Mouse (Mus musculus) forebrain, embryonic 11.5 days (tissue): ENCODE results near the gene Trp53rka. TPM values are rescaled to one million over a fixed set of nuclear protein-coding genes. Genes with fewer than 3 reads are reported as not detected.

Source experiments
- ATAC-seq: fragments of 200-750 bp; cut with Nextera tagmentation; replicated peaks from 2 replicates; pipeline ENCODE4 v1.8.0; 2017; ENCODE audit warnings: moderate TSS enrichment; ENCODE audit not compliant: low FRiP score
- DNase-seq: peaks from one replicate; pipeline ENCODE4 v3.0.0-alpha.2; 2017; ENCODE audit warnings: low spot score
- H3K27ac ChIP-seq: fragments of 300-500 bp; sonication (generic); 2 replicates; pipeline ENCODE4 v1.5.1; 2014; ENCODE audit warnings: low read depth, low read length
- H3K27me3 ChIP-seq: fragments of 300-500 bp; sonication (generic); 2 replicates; pipeline ENCODE4 v1.6.1; 2014; ENCODE audit warnings: mild to moderate bottlenecking, low read length, mixed read lengths; ENCODE audit not compliant: control insufficient read depth, insufficient read depth
- H3K36me3 ChIP-seq: fragments of 300-500 bp; sonication (generic); 2 replicates; pipeline ENCODE4 v1.6.1; 2014; ENCODE audit warnings: mild to moderate bottlenecking, low read length, moderate library complexity, mixed read lengths; ENCODE audit not compliant: control insufficient read depth, insufficient read depth
- H3K4me1 ChIP-seq: fragments of 300-500 bp; sonication (generic); replicated peaks from 2 replicates; pipeline ENCODE4 v1.6.1; 2014; ENCODE audit warnings: low read length, mixed read lengths; ENCODE audit not compliant: control insufficient read depth, insufficient read depth
- H3K4me2 ChIP-seq: fragments of 300-500 bp; sonication (generic); 2 replicates; pipeline ENCODE4 v1.6.1; 2014; ENCODE audit warnings: low read depth, mild to moderate bottlenecking, low read length, moderate library complexity, mixed read lengths; ENCODE audit not compliant: severe bottlenecking
- H3K4me3 ChIP-seq: fragments of 300-500 bp; sonication (generic); 2 replicates; pipeline ENCODE4 v1.5.1; 2014; ENCODE audit warnings: low read depth, low read length
- H3K9ac ChIP-seq: fragments of 300-500 bp; sonication (generic); 2 replicates; pipeline ENCODE4 v1.6.1; 2014; ENCODE audit warnings: low read length
- H3K9me3 ChIP-seq: fragments of 300-500 bp; sonication (generic); 2 replicates; pipeline ENCODE4 v1.6.1; 2016; ENCODE audit warnings: low read length, mixed read lengths; ENCODE audit not compliant: control insufficient read depth
- WGBS: fragments of 180-500 bp; shearing (Covaris S2); extraction: QIAGEN DNeasy Blood & Tissue Kit; methylation state at CpG from one replicate; pipeline ENCODE4 v1.1.7; 2014; 5-methylcytosine and 5-hydroxymethylcytosine counted together
- polyA plus RNA-seq: library from polyadenylated mRNA; unstranded; fragments of >200 nt; fragmentation: Nextera tagmentation; extraction: Ambion mirVana; gene quantifications from 2 replicates; pipeline ENCODE4 v1.2.1, GENCODE M21; 2014

Trp53rka gene
- polyA plus RNA-seq, 1 experiment from 2014 or later, result 53.1 TPM

- Histone ChIP-seq H3K27me3 (no peaks in the 10 kb centered on the region), H3K9me3 (no peaks in the 10 kb centered on the region), H3K4me1 (peaks cover 12% of the 10 kb centered on the region; the same call in 1 of the 2 replicates), H3K27ac (peak overlapping the region; percentile 60), H3K4me3 (no peak overlapping the region), H3K36me3 (no peaks in the 10 kb centered on the region; the same call in 1 of the 2 replicates), H3K4me2 (no peak overlapping the region; the same call in 1 of the 2 replicates), H3K9ac (no peak overlapping the region)
- 67% methylated on average over 2 of the region's 2 CpGs for WGBS
- DNase-seq, result no peak
- no peak for ATAC-seq
Observed at GRCm38 (mm10) chr2:165494495-165494894, 1.4 kb upstream of the Trp53rka start.

DNA sequence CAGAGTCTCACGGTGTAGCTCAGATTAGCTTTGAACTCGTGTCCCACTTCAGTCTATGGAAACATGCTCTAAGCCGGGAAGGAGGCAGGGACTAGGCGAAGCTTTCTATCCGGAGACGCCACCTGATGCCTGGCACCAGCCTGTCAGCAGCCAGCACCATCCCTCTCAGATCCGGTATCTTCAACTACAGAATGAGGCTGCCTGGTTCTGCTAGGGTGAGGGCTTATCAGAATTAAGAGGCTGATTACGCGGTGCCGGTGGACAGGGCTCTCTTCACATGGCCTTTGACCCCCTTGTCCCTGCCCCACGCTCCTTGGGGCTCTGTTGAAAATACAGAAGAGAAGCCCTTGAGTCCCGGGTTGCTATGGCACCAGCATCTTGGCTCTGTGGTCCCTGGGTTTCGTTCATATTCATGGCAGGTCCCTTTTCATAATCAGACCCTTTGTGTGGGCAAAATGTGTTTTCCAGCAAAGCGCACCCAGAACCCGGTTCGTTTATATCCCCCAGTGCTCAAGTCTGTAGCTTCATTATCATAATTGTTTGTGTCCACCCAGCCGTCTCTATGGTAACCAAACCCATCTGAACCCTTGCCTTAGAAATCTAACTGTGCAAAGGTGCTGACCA is 575 bp upstream of the Trp53rka start:
- 6% methylated on average over 17 of the region's 17 CpGs for WGBS
- DNase-seq (peak; percentile 68), ATAC-seq (peak; percentile 69)
- Histone ChIP-seq H3K4me2 (peak overlapping the region; percentile 79), H3K4me3 (peak overlapping the region; percentile 70), H3K9ac (peak overlapping the region; percentile 83), H3K9me3 (no peaks in the 10 kb centered on the region), H3K4me1 (peaks cover 12% of the 10 kb centered on the region; the same call in 1 of the 2 replicates), H3K36me3 (no peaks in the 10 kb centered on the region; the same call in 1 of the 2 replicates), H3K27ac (peak overlapping the region; percentile 60), H3K27me3 (no peaks in the 10 kb centered on the region)

- Histone ChIP-seq H3K27me3 (no peaks in the 10 kb centered on the region), H3K36me3 (no peaks in the 10 kb centered on the region; the same call in 1 of the 2 replicates), H3K9ac (no peak overlapping the region), H3K4me3 (no peak overlapping the region), H3K9me3 (no peaks in the 10 kb centered on the region), H3K4me2 (no peak overlapping the region), H3K27ac (no peak overlapping the region), H3K4me1 (no peaks in the 10 kb centered on the region; the same call in none of the 2 replicates)
- ATAC-seq, result peak; percentile 50
- peak; percentile 78 for DNase-seq
- 25% methylated on average over 8 of the region's 8 CpGs for WGBS
Observed at GRCm38 (mm10) chr2:165486881-165487535, 6.1 kb downstream of the Trp53rka start.

GRCm38 (mm10) chr2:165486401-165486800 is 6.7 kb downstream of the Trp53rka start:
- Histone ChIP-seq H3K27ac (no peak overlapping the region), H3K27me3 (no peaks in the 10 kb centered on the region), H3K4me2 (no peak overlapping the region), H3K36me3 (no peaks in the 10 kb centered on the region; the same call in 1 of the 2 replicates), H3K4me1 (no peaks in the 10 kb centered on the region; the same call in 1 of the 2 replicates), H3K9ac (no peak overlapping the region), H3K9me3 (no peaks in the 10 kb centered on the region), H3K4me3 (no peak overlapping the region)
- no peak for DNase-seq
- 76% methylated on average over 5 of the region's 5 CpGs for WGBS
- ATAC-seq, result no peak

GRCm38 (mm10) chr2:165485826-165486225 is 7.3 kb downstream of the Trp53rka start:
- H3K27ac ChIP-seq, result no peak overlapping the region
- DNase-seq (no peak), ATAC-seq (no peak)
- no peaks in the 10 kb centered on the region for H3K27me3 ChIP-seq
- H3K4me2 ChIP-seq, result no peak overlapping the region
- H3K9ac ChIP-seq, result no peak overlapping the region
- WGBS, result 81% methylated on average over 3 of the region's 3 CpGs
- no peak overlapping the region for H3K4me3 ChIP-seq
- H3K4me1 ChIP-seq, result no peaks in the 10 kb centered on the region; the same call in 1 of the 2 replicates
- no peaks in the 10 kb centered on the region; the same call in 1 of the 2 replicates for H3K36me3 ChIP-seq
- no peaks in the 10 kb centered on the region for H3K9me3 ChIP-seq

DNA sequence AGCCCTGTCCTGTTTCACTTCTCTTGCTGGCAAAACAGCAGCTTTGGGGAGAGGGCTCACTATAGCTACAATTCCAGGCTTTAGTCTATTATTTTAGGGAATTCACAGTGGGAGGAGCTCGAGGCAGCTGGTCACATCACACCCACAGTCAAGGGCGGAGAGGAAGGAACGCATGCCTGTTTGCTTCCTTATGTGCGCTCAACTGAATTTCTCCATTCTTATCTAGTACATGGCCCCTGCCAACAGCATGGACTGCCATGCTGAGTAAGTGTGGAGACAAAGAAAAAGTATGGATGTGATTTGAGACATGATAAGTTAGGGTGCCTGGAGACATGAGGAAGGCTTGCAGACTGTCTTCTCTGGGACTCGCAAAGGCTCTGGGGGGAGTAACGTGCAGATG is 9.0 kb downstream of the Trp53rka start:
- H3K36me3 ChIP-seq, result no peaks in the 10 kb centered on the region
- ATAC-seq (no peak), DNase-seq (no peak)
- no peak overlapping the region for H3K27ac ChIP-seq
- H3K4me3 ChIP-seq, result no peak overlapping the region
- no peaks in the 10 kb centered on the region; the same call in 1 of the 2 replicates for H3K4me1 ChIP-seq
- no peaks in the 10 kb centered on the region for H3K27me3 ChIP-seq
- no peaks in the 10 kb centered on the region for H3K9me3 ChIP-seq
- WGBS, result 70% methylated on average over 6 of the region's 6 CpGs
- no peak overlapping the region for H3K4me2 ChIP-seq
- no peak overlapping the region for H3K9ac ChIP-seq

DNA sequence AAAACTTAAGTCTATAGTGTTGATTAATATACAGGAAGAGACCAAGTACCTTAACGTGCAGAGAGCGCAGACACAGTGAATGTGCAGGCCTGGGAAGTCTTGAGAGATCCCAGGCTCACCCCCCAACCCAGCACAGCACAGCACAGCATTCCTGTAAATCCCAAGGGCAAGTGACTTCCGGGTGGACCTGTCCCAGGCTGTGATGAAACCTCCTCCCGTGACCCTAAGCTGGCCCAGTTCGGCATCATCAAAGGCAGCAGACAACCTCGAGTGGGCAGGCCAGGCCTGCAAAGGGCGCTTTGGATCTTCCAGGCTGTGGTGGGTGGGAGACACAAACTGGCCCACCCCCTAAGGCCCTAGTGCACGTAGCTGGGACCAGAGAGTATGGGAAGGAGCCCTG is 11.1 kb downstream of the Trp53rka start:
- Histone ChIP-seq H3K27me3 (no peaks in the 10 kb centered on the region), H3K4me2 (no peak overlapping the region), H3K9me3 (no peaks in the 10 kb centered on the region), H3K4me3 (no peak overlapping the region), H3K36me3 (no peaks in the 10 kb centered on the region), H3K27ac (no peak overlapping the region), H3K4me1 (no peaks in the 10 kb centered on the region; the same call in 1 of the 2 replicates), H3K9ac (no peak overlapping the region)
- ATAC-seq (no peak), DNase-seq (no peak)
- WGBS, result 68% methylated on average over 8 of the region's 8 CpGs

- Histone ChIP-seq H3K27ac (no peak overlapping the region), H3K9me3 (no peaks in the 10 kb centered on the region), H3K36me3 (no peaks in the 10 kb centered on the region), H3K27me3 (peaks cover 5% of the 10 kb centered on the region; the same call in 1 of the 2 replicates), H3K4me2 (no peak overlapping the region), H3K4me1 (peaks cover 6% of the 10 kb centered on the region), H3K9ac (no peak overlapping the region), H3K4me3 (no peak overlapping the region)
- no peak for DNase-seq
- 68% methylated on average over 5 of the region's 5 CpGs for WGBS
- ATAC-seq, result no peak
Observed at GRCm38 (mm10) chr2:165475850-165476249, 17.3 kb downstream of the Trp53rka start.
